ENCODE assay signal across 7 mouse cellular contexts in the genomic region with DNA sequence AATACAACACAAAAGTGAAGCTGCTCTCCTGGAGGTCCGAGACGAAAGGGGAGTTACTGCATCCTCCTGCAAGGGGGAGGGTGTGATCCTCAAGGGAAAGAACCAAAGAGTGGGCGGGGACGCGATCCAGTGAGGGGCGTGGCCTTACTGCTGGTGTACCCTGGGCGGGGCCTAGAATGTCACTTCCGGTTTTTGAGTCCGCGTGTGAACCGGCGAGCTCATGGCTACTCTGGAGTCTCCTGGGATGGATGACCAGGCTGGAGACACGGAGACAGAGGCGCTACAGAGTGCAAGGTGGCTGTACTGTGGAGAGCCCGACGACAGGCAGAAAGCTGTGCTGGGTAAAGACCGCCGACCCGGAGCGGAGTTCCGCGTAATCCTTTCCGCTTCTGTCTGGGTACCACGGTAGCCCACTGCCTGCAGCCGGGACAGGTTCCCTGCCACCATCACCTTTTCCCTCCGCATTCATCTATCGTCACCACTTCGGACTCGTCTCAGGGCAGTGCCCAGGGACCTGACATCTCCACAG. TPM values are rescaled to one million over a fixed set of nuclear protein-coding genes. Genes with fewer than 3 reads are reported as not detected.
DNase-seq lines count a peak whose midpoint lies in the region; ATAC-seq lines count a peak whose summit lies in the region.

Polr1e (plus strand) TSS at position 132 of the 529 bp plus-strand sequence.

- peak within 1 kb of the TSS; percentile 69 for H3K9ac ChIP-seq in embryonic facial prominence, embryonic 11.5 days (replicated peaks; ENCODE audit: low read length)
- peak within 1 kb of the TSS; percentile 77 for H3K9ac ChIP-seq in midbrain, embryonic 13.5 days (replicated peaks)

- DNase-seq in adrenal gland, postnatal 14 days, result peak; percentile 96
- peak; percentile 97 for DNase-seq in embryonic facial prominence, embryonic 11.5 days (ENCODE audit: low spot score)
- peak; percentile 95 for DNase-seq in kidney, adult 11 months
- DNase-seq in limb, embryonic 10.5 days (ENCODE audit: low spot score), result peak; percentile 93
- peak; percentile 92 for DNase-seq in spleen, adult 12 weeks (ENCODE audit: low spot score)

- H3K9me3 ChIP-seq in embryonic facial prominence, embryonic 11.5 days (replicated peaks; ENCODE audit: control insufficient read depth, low read length), result no peaks in the 10 kb centered on the region
- H3K9me3 ChIP-seq in limb, embryonic 10.5 days (replicated peaks), result no peaks in the 10 kb centered on the region
- no peaks in the 10 kb centered on the region for H3K9me3 ChIP-seq in midbrain, embryonic 13.5 days

- H3K27ac ChIP-seq in embryonic facial prominence, embryonic 11.5 days (replicated peaks; ENCODE audit: low read depth, low read length), result no peak within 1 kb of the TSS
- H3K27ac ChIP-seq in limb, embryonic 10.5 days, result peak within 1 kb of the TSS; percentile 72
- H3K27ac ChIP-seq in midbrain, embryonic 13.5 days, result peak within 1 kb of the TSS; percentile 31; the same call in 1 of the 2 replicates

- H3K4me3 ChIP-seq in embryonic facial prominence, embryonic 11.5 days (ENCODE audit: low read depth, low read length), result peak within 1 kb of the TSS; percentile 78
- peak within 1 kb of the TSS; percentile 79 for H3K4me3 ChIP-seq in limb, embryonic 10.5 days
- H3K4me3 ChIP-seq in midbrain, embryonic 13.5 days (replicated peaks), result peak within 1 kb of the TSS; percentile 56

- peak; percentile 74 for ATAC-seq in embryonic facial prominence, embryonic 11.5 days (replicated peaks; ENCODE audit: insufficient number of reproducible peaks, low FRiP score, low TSS enrichment, low read depth)
- peak; percentile 93 for ATAC-seq in granulocyte monocyte progenitor cell, adult 5-6 weeks (replicated peaks; ENCODE audit: poor library complexity, severe bottlenecking)
- peak; percentile 90 for ATAC-seq in midbrain, embryonic 13.5 days

- peak within 1 kb of the TSS; percentile 64 for H3K4me2 ChIP-seq in embryonic facial prominence, embryonic 11.5 days (ENCODE audit: low read depth, low read length)
- H3K4me2 ChIP-seq in midbrain, embryonic 13.5 days (replicated peaks), result peak within 1 kb of the TSS; percentile 96

- WGBS in embryonic facial prominence, embryonic 11.5 days, result under 1% methylated on average over 29 of the region's 29 CpGs
- WGBS in limb, embryonic 10.5 days, result under 1% methylated on average over 29 of the region's 29 CpGs
- 1% methylated on average over 29 of the region's 29 CpGs for WGBS in midbrain, embryonic 13.5 days

- H3K27me3 ChIP-seq in embryonic facial prominence, embryonic 11.5 days (ENCODE audit: control insufficient read depth, insufficient read depth, low read length), result no peaks in the 10 kb centered on the region
- H3K27me3 ChIP-seq in limb, embryonic 10.5 days (ENCODE audit: low read depth, poor library complexity, severe bottlenecking), result no peaks in the 10 kb centered on the region
- no peaks in the 10 kb centered on the region for H3K27me3 ChIP-seq in midbrain, embryonic 13.5 days

- H3K4me1 ChIP-seq in embryonic facial prominence, embryonic 11.5 days (ENCODE audit: control insufficient read depth, insufficient read depth, low read length), result peaks cover 2% of the 10 kb centered on the region
- peaks cover 25% of the 10 kb centered on the region for H3K4me1 ChIP-seq in limb, embryonic 10.5 days
- H3K4me1 ChIP-seq in midbrain, embryonic 13.5 days (replicated peaks), result peaks cover 30% of the 10 kb centered on the region

- H3K36me3 ChIP-seq in embryonic facial prominence, embryonic 11.5 days (replicated peaks; ENCODE audit: control insufficient read depth, insufficient read depth, low read depth, low read length), result no peaks in the 10 kb centered on the region
- peaks cover 22% of the 10 kb centered on the region for H3K36me3 ChIP-seq in limb, embryonic 10.5 days
- peaks cover 17% of the 10 kb centered on the region for H3K36me3 ChIP-seq in midbrain, embryonic 13.5 days

RNA-seq across cellular contexts. Expression of gene Polr1e, which starts in this region (rescaled TPM):
- total RNA-seq in adrenal gland, postnatal 14 days (2021), result 15.0 and 18.2 TPM in 2 replicates
- polyA plus RNA-seq in embryonic facial prominence, embryonic 11.5 days (2014; fragmentation: Nextera tagmentation; extraction: Ambion mirVana), result 59.8 and 61.1 TPM in 2 replicates
- total RNA-seq in granulocyte monocyte progenitor cell, adult 5-6 weeks (2014; fragmentation: Nextera tagmentation), result 34.6 and 70.2 TPM in 2 replicates
- total RNA-seq in granulocyte monocyte progenitor cell, adult 5-6 weeks (2017), result 60.8 and 64.1 TPM in 2 replicates
- 60.8 and 71.9 TPM in 2 replicates for polyA plus RNA-seq in limb, embryonic 10.5 days (2016; fragmentation: Nextera tagmentation; extraction: Ambion mirVana)
- 36.7 and 37.3 TPM in 2 replicates for polyA plus RNA-seq in midbrain, embryonic 13.5 days (2015; fragmentation: Nextera tagmentation; extraction: Ambion mirVana)
